Mouse (Mus musculus): ENCODE data around the gene Foxm1. TPM values are rescaled to one million over a fixed set of nuclear protein-coding genes. Genes with fewer than 3 reads are reported as not detected.

Gene Foxm1
- under 1 TPM in 3 of 4 experiments, not detected in 1; 0.07 to 0.31 (median 0.12) TPM for total RNA-seq (2022)

- DNase-seq (ENCODE audit: low spot score in 2 of 2), result peak; percentile 65 to 77
Observed at GRCm38 (mm10) chr6:128362381-128363006, at the start of gene Foxm1, which contains the start of gene Rhno1. TSS of gene Foxm1 (plus strand) at chr6:128362967. TSS of gene Rhno1 (minus strand) at chr6:128362911.

GRCm38 (mm10) chr6:128314796-128315195 lies 48.0 kb upstream of the Foxm1 start:
- DNase-seq (ENCODE audit: low spot score in 2 of 2), result no peak

DNA sequence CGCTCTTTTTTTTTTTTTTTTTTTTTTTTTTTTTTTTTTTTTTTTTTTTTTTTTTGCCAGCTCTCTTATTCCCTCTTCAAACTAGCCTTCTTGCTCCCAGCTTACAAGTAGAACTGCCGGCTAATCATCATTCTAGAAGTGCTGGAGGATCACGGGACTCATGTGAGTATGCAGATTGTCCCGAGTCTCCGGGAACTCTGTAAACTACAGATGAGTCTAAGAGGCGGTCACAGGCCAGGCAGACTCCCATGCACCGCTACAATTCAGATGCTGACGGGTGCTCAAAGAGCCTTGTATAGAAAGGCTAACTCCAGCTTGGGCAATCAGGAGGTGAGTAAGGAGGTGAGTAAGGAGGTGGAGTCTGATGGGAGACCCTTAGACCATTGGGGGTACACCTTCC lies 47.2 kb upstream of the Foxm1 start:
- DNase-seq (ENCODE audit: low spot score in 2 of 2), result no peak

DNA sequence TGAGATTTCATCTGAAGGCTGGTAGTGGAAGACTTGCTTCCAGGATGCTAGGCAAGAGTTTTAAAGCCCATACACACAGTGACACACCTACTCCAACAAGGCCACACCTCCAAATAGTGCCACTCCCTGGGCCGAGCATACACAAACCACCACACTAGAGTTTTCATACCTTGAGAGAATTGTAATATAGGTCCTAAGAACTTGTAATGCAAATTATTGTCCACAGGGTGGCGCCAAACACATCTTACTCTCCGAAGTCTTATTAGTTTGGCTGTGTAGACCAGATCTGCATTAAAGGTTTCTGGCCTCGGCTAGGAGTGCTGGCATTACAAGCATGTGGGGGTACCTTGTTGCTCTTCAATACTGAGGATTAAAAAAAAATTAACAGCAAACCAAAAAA lies 44.5 kb upstream of the Foxm1 start:
- DNase-seq (ENCODE audit: low spot score in 2 of 2), result peak in 1 of 2 experiments; percentile 20

GRCm38 (mm10) chr6:128334397-128335124 lies 28.2 kb upstream of the Foxm1 start:
- peak; percentile 20 for DNase-seq (ENCODE audit: low spot score in 2 of 2)

GRCm38 (mm10) chr6:128337467-128337866 lies 25.3 kb upstream of the Foxm1 start:
- DNase-seq (ENCODE audit: low spot score in 2 of 2), result no peak

DNA sequence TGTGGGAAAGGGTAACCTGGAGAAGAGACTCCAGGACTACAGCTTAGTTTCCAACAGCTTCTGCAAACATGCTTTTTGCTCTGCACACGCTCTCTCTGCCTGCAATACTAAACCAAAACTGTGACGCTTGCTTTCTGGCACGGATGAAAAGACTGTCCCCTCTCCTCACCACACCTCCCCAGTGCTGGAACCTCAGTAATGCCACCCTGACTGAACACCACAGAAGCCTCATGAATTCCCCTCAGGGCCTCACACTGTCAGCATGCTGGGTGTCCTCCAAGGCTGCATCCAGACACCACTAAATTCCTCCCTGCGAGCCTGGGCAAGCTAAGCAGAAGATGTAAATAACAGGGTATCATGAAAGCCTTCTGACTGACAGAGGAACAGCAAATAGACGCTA lies 23.9 kb upstream of the Foxm1 start:
- DNase-seq (ENCODE audit: low spot score in 2 of 2), result no peak

- DNase-seq (ENCODE audit: low spot score in 2 of 2), result no peak
Observed at GRCm38 (mm10) chr6:128341956-128342723, 20.6 kb upstream of the Foxm1 start.

- no peak for DNase-seq (ENCODE audit: low spot score in 2 of 2)
Observed at GRCm38 (mm10) chr6:128345623-128346022, 17.1 kb upstream of the Foxm1 start.

- DNase-seq (ENCODE audit: low spot score in 2 of 2), result no peak
Observed at GRCm38 (mm10) chr6:128346782-128347181, 16.0 kb upstream of the Foxm1 start.

GRCm38 (mm10) chr6:128349711-128350110 lies 13.1 kb upstream of the Foxm1 start:
- no peak for DNase-seq (ENCODE audit: low spot score in 2 of 2)

DNA sequence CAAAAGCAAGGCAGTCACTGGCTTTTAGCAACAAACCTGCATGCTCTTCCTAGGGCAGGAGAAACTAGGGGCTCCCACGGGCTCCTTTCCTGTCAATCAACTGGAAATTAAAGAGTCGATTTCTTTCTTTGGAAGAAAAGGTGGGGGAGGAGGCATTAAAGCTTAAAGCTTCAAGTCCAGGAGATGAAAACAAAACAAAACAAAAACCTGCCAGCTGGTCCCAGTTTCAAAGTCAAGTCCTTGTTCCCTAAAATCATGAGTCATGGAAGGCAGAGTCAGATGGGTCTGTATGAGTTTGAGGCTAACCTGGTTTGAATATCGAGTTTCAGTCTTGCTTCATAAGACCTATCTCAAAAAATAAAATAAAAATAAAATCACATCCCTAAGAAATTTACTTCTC lies 8.6 kb upstream of the Foxm1 start:
- no peak for DNase-seq (ENCODE audit: low spot score in 2 of 2)

DNA sequence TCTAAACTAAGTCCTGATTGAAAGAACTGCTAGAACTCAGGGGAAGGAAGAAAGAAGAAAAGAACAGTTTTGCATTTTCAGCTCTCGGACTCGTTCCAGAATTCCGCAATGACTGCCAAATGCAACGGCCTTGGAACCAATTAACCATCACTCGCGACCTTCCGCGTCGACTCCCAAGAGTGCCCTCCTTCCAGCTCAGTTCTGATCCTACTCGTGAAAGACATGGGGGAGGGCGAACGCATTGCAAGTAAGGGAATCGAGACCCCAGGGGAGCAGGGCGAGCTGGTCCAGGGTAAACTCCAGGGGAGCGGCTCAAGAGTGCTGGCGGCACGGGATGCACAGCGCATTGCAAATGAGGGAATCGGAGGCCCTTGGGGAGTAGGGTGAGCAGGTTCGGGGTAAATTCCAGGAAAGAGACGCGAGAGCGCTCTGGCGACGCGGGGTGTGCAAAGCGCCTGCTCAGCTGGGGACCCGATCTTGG lies 7.5 kb upstream of the Foxm1 start:
- DNase-seq (ENCODE audit: low spot score in 2 of 2), result peak; percentile 17 to 20

GRCm38 (mm10) chr6:128355726-128356416 lies 6.9 kb upstream of the Foxm1 start, which contains the start of gene Tulp3:
TSS of gene Tulp3 (minus strand) at chr6:128355851.
- peak; percentile 94 to 95 for DNase-seq (ENCODE audit: low spot score in 2 of 2)

- DNase-seq (ENCODE audit: low spot score in 2 of 2), result peak in 1 of 2 experiments; percentile 28
Observed at GRCm38 (mm10) chr6:128358999-128359398, 3.8 kb upstream of the Foxm1 start.

- no peak for DNase-seq (ENCODE audit: low spot score in 2 of 2)
Observed at GRCm38 (mm10) chr6:128361901-128362300, 866 bp upstream of the Foxm1 start.

DNA sequence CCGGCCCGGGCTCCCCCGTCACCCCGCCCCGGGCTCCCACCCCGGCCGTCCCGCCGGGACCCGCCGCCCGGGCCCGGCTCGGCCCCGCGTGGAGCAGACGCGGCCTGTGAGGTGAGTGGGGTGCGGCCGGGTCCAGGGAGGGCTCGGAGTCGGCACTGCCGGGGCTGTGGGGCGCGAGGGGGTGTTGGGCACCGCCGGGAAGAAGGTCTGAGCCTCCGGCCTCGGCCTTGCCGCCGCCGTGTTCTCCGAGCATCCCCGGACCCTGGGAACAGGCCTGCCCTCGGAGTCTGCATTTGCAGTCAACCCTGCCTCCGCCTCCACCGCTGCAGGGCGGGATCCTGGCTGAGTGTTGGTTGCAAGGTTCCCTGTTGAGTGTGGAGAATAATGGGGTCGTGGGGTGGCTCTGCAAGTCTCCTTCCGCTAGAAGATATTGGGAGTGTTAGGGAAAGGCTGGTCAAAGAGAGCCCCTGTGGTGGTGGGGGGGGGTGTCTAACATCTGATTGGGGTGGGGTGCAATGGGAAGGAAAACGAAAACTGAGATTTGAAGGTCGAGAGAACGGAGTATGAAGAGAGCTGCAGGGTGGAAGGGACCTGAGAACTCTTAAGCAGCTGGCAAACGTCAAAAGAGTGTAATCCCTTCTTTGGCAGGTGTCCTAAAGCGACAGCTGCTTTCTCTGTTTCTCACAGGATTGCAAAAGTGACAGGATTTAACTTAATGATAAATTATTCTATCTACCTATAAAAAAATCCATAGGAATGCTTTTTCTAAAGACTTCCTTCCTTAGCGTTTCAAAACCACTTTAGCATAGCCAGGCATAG lies 449 bp downstream of the Foxm1 start:
- peak in 1 of 2 experiments; percentile 10 for DNase-seq (ENCODE audit: low spot score in 2 of 2)

- DNase-seq (ENCODE audit: low spot score in 2 of 2), result no peak
Observed at GRCm38 (mm10) chr6:128364721-128365120, 2.0 kb downstream of the Foxm1 start.

- no peak for DNase-seq (ENCODE audit: low spot score in 2 of 2)
Observed at GRCm38 (mm10) chr6:128366466-128366865, 3.7 kb downstream of the Foxm1 start.

DNA sequence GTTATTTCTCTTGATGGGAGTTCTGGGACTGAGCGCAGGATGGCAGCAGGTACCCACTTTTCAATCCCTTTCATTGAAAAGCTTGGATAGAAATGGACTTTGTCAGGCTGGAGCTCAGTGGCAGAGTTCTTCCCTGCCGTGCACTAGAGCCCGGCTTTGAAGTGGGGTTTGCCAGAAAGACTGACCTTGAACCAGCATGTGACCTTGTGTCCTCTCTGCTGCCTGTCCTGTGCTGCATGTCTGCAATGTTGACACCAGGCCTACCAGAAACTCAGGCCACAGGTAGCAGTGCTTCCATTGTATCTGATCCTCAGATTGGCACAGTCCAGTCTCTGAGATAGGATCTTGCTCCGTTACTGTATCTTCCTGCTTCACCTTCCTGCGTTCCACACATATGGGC lies 7.3 kb downstream of the Foxm1 start:
- DNase-seq (ENCODE audit: low spot score in 2 of 2), result no peak
